Mouse (Mus musculus) embryonic fibroblast, embryonic 13.5 days (primary cell): Measurements from ENCODE around the gene Bod1. TPM values are rescaled to one million over a fixed set of nuclear protein-coding genes. Genes with fewer than 3 reads are reported as not detected.

Experiments
- H3K27ac ChIP-seq: 2 replicates; pipeline ENCODE4 v1.5.1; 2012; ENCODE audit warnings: low read length, control low read depth, inconsistent platforms; ENCODE audit not compliant: insufficient read depth
- H3K4me1 ChIP-seq: 2 replicates; pipeline ENCODE4 v1.6.1; 2011; ENCODE audit warnings: low read length; ENCODE audit not compliant: control insufficient read depth, insufficient read depth
- H3K4me3 ChIP-seq: 2 replicates; pipeline ENCODE4 v1.5.1; 2011; ENCODE audit warnings: mild to moderate bottlenecking, control low read depth, low read length; ENCODE audit not compliant: insufficient read depth
- CTCF ChIP-seq: IDR thresholded peaks from 2 replicates; pipeline ENCODE4 v1.5.1; 2011; ENCODE audit warnings: mild to moderate bottlenecking, control low read depth, low read length, moderate library complexity, borderline replicate concordance; ENCODE audit not compliant: insufficient read depth
- POLR2A ChIP-seq: IDR thresholded peaks from 2 replicates; pipeline ENCODE4 v1.6.1; 2011; ENCODE audit warnings: low read depth, mild to moderate bottlenecking, control low read depth, low read length, moderate library complexity
- polyA plus RNA-seq: library from polyadenylated mRNA; stranded (reverse); fragments of >200 nt; gene quantifications from 2 replicates; pipeline ENCODE4 v1.2.4, GENCODE M21; 2011; ENCODE audit warnings: low read depth; ENCODE audit not compliant: missing spikeins, insufficient read length

Gene Bod1
- 46.0 and 51.2 TPM in 2 replicates for polyA plus RNA-seq

DNA sequence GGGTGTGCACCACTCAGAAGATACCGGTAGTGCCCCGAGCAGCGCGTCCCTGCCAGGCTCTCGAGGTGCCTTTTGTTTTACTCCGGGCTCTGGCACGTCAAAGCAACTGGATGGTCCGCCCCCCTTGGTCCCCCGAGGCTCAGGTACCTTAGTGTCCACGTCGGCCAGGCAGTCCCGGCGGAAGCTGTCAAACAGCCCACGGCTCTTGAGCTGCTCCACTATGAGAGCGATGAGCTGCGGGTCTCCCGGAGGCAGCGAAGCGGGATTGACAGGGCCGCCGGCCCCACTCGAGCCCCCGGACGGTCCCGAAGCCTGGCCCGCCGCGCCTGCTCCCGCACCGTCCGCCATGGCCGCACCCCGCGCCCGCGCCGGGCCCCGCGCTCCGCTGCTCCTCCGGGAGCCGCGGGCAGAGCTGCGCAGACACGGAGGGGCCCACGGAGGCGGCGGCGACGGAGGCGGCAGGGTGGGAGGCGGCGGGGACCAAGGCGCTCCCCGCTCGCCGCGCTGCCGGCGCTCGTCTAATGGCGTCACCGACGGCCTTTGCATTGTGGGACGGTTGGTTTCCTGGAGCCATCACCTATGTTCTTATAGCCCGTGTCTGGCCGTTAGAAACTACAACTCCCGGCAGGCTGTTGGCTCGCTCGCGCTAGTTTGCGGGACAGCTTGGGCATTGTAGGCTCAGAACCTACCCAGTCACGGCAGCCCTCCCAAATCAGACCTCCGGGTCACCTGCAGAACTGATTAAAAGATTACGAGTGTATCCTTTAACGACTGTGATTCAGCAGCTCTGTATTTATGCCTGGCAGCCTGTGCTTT, at the start of gene Bod1:
TSS of gene Bod1 (minus strand) at position 532 of the 816 bp plus-strand sequence.
- H3K27ac ChIP-seq = no peak within 1 kb of the TSS
- TF ChIP-seq POLR2A = peak; percentile 70
- TF ChIP-seq CTCF = no peak
- H3K4me1 ChIP-seq = no peaks in the 10 kb centered on the region
- peak within 1 kb of the TSS; percentile 84 for H3K4me3 ChIP-seq

DNA sequence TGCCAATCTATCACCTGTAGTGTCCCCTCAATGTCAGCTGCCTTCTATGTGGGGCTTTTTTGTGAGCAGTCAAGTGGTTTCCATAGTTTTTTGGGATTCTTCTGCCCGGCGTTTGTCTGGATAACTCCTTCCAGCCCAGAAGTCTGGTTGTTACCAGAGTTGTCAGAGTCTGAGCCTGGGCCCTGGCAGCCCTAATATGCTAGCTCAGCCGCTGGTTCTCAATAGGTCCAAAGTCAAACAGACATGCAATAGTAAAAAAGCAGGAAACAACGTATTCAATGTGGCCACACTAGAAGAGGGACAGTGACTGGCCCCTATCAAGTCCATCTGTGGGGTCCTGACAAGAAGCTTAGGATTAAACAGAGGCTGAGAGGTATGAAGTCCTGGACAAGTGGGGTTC, 47.4 kb upstream of the Bod1 start:
- TF ChIP-seq CTCF = no peak
- no peak for TF ChIP-seq POLR2A
- Histone ChIP-seq H3K4me1 (no peaks in the 10 kb centered on the region), H3K27ac (no peak overlapping the region), H3K4me3 (no peak overlapping the region)

GRCm38 (mm10) chr11:31717926-31718735, 46.4 kb upstream of the Bod1 start:
- TF ChIP-seq CTCF = no peak
- no peak for TF ChIP-seq POLR2A
- Histone ChIP-seq H3K4me1 (no peaks in the 10 kb centered on the region), H3K4me3 (no peak overlapping the region), H3K27ac (no peak overlapping the region)

DNA sequence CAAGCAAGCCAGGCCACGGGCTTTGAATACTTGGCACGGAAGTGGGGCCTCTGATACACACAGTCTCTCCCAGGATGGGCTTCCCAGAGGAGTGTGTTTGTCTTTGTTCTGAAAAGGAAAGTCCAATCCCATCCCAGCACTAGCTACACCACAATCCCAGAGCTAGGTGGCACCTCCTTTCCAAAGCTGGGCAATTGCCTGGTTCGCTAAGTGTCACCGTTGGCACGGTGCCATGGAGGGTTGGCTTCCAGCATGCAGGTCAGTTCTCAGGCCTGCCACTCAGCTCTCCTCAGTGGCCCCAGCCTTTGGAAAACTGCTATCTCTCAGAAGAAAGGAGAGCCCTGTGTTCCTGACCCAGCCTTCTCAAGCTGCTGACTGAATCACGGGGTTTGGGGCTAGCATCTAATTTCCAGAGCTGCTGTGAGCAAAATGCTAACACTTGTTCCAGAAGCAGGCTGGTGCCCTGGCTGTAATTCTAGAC, 42.0 kb upstream of the Bod1 start:
- H3K27ac ChIP-seq = no peak overlapping the region
- H3K4me1 ChIP-seq = no peaks in the 10 kb centered on the region
- no peak overlapping the region for H3K4me3 ChIP-seq
- TF ChIP-seq CTCF (no peak), POLR2A (no peak)

DNA sequence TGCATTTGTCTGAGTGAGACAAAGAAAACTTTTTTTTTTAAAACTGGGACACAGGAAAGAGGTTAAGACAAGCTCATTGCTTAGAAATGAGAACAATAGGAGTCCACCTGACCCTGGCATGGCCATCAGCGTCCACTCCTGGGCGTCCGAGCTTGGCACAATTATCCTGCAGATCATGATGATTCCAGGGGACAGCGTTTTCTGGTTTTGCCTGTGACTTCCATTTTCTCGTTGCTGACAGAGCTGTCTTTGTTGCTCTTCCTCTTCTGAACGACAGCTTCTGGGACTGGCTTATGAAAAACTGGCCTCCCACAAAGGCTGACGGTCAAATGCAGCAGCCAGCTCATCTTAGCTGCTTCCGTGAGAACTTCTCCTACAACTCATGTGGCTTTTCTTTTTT, 41.4 kb upstream of the Bod1 start:
- Histone ChIP-seq H3K27ac (no peak overlapping the region), H3K4me3 (no peak overlapping the region), H3K4me1 (no peaks in the 10 kb centered on the region)
- no peak for TF ChIP-seq CTCF
- no peak for TF ChIP-seq POLR2A

DNA sequence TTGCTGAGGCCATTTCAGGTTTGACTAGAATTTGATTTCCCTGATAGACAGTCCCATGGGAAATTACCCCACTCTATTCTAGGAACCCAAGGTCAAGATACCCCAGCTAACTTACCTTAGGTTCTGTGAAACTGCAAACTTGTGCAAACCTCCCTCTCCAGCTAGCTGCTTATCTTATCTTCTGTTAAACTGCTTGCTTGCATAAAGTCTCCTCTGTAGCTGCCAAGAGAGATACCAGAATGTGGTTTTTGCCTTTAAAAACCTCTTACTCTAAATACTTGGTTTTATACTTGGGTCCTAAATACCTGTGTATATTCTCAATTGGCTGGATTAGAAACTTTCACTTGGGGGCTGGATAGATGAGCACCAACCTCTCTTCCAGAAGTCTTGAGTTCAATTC, 36.1 kb upstream of the Bod1 start:
- TF ChIP-seq POLR2A = no peak
- TF ChIP-seq CTCF = no peak
- H3K4me1 ChIP-seq = no peaks in the 10 kb centered on the region
- no peak overlapping the region for H3K27ac ChIP-seq

DNA sequence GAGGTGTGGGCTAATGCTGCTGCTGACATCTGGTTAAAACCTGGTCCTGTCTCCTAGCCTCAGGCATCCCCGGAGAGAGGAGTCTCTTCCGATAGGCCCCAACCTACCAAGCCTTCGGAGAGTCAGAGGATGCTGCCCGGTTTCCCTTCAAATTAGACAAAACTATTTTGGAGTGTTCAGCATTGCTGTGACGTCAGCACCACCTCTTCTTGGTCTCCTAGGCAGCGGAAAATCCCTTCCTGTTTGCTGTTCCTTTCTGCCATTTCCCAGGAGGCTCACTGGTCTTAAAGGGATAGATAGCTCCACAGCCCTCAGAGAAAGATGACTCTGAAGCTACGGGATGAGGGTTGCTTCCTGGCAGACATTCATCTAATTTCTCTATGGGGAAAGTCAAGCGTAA, 31.5 kb upstream of the Bod1 start:
- H3K4me3 ChIP-seq = no peak overlapping the region

More for the DNA sequence above, 36.1 kb upstream of the Bod1 start:
- H3K4me3 ChIP-seq = no peak overlapping the region

DNA sequence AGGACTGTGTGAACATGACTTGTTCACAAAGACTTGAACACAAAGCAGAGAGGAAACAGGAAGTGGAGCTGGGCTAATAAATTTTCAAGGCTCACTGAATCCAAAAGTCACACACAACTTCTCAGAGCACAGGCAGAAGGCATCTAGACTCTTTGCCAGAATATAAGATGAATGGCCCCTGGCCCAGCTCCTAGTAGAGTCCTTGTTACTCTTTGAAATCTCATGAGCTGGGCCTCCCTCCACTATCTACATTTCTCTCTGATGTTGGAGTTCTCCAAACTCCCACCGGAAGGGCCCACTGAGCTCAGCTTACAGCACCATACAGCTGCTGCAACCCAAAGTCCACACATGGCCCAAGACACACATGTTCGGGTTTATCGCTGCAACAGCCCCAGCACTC, 30.2 kb upstream of the Bod1 start:
- Histone ChIP-seq H3K27ac (no peak overlapping the region), H3K4me1 (no peaks in the 10 kb centered on the region), H3K4me3 (no peak overlapping the region)
- no peak for TF ChIP-seq CTCF
- TF ChIP-seq POLR2A = no peak

More for the DNA sequence above, 31.5 kb upstream of the Bod1 start:
- H3K4me1 ChIP-seq = no peaks in the 10 kb centered on the region
- TF ChIP-seq CTCF = no peak
- no peak for TF ChIP-seq POLR2A
- no peak overlapping the region for H3K27ac ChIP-seq

DNA sequence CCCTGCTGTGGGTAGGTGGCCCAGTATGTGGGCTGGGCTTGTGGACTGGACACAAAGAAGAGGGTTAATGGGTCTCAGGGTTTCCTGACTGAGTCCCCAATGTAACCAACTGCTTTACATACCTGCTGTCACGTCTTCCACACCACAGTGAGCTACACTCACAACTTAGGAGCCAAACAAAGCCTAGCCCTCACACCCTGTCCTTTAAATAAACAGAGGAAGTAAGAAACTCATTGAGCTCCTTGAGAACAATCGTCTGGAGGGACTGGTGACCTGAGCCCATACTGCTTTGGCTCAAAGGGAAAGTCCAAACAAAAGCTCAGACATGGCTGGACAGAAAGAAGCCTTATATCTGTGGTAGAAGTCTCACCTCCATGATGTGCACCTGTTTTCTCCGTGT, 27.8 kb upstream of the Bod1 start:
- no peak for TF ChIP-seq POLR2A
- no peak for TF ChIP-seq CTCF
- Histone ChIP-seq H3K4me1 (no peaks in the 10 kb centered on the region), H3K4me3 (no peak overlapping the region), H3K27ac (no peak overlapping the region)
